Mouse (Mus musculus) heart, adult 2 months (tissue): ENCODE measurements around the gene Glcci1. TPM values are rescaled to one million over a fixed set of nuclear protein-coding genes. Genes with fewer than 3 reads are reported as not detected.

Source experiments
- DNase-seq, 2 experiments: peaks; one replicate each; pipeline ENCODE4 v3.0.0; 2021
- H3K27ac ChIP-seq: fragments of 200-600 bp; 2 replicates; pipeline ENCODE4 v1.8.1; 2022
- H3K27me3 ChIP-seq: fragments of 200-500 bp; 2 replicates; pipeline ENCODE4 v1.6.1; 2012; ENCODE audit warnings: mild to moderate bottlenecking, low read length, inconsistent platforms, mixed read lengths; ENCODE audit not compliant: control insufficient read depth, insufficient read depth
- H3K36me3 ChIP-seq: fragments of 200-500 bp; 2 replicates; pipeline ENCODE4 v1.6.1; 2012; ENCODE audit warnings: low read length, inconsistent platforms; ENCODE audit not compliant: control insufficient read depth, insufficient read depth
- H3K4me1 ChIP-seq: fragments of 200-500 bp; 2 replicates; pipeline ENCODE4 v1.6.1; 2011; ENCODE audit warnings: low read length; ENCODE audit not compliant: control insufficient read depth, insufficient read depth
- H3K4me3 ChIP-seq: fragments of 200-600 bp; 2 replicates; pipeline ENCODE4 v1.8.1; 2022
- H3K79me2 ChIP-seq: fragments of 200-500 bp; replicated peaks from 2 replicates; pipeline ENCODE4 v1.6.1; 2012; ENCODE audit warnings: mild to moderate bottlenecking, inconsistent platforms, low read length, moderate library complexity, mixed read lengths; ENCODE audit not compliant: control insufficient read depth, insufficient read depth
- H3K9ac ChIP-seq: fragments of 200-500 bp; 2 replicates; pipeline ENCODE4 v1.6.1; 2012; ENCODE audit warnings: low read depth, mild to moderate bottlenecking, control low read depth, inconsistent platforms, low read length, mixed read lengths
- CTCF ChIP-seq: fragments of 200-600 bp; IDR thresholded peaks from 2 replicates; pipeline ENCODE4 v1.8.1; 2022; ENCODE audit warnings: antibody characterized with exemption, mild to moderate bottlenecking, moderate library complexity
- EP300 ChIP-seq: fragments of 200-500 bp; IDR thresholded peaks from 2 replicates; pipeline ENCODE4 v1.6.1; 2011; ENCODE audit warnings: low read depth, low read length, control low read depth; ENCODE audit not compliant: insufficient read depth
- POLR2A ChIP-seq: fragments of 200-500 bp; IDR thresholded peaks from 2 replicates; pipeline ENCODE4 v1.6.1; 2011; ENCODE audit warnings: mild to moderate bottlenecking, low read depth, low read length, control low read depth; ENCODE audit not compliant: insufficient read depth
- WGBS: fragments of 180-500 bp; shearing (Covaris S2); methylation state at CpG from one replicate; pipeline ENCODE4 v1.1.7; 2018; 5-methylcytosine and 5-hydroxymethylcytosine counted together
- intact Hi-C: fragments of 180-260 bp; cut with DNase I; formaldehyde crosslinking; loops from one replicate; pipeline ENCODE4 v1.15.1; 2025
- polyA plus RNA-seq: library from polyadenylated mRNA; depleted of rRNA; stranded (reverse); fragments of >200 nt; gene quantifications from 2 replicates; pipeline ENCODE4 v1.2.3, GENCODE M21; 2012
- total RNA-seq, 2 experiments: library from RNA; stranded (reverse); gene quantifications; 2 replicates each; pipeline ENCODE4 v1.2.3; 2021

The Glcci1 gene
- total and polyA plus RNA-seq, 3 experiments = 1.7 to 10.7 (median 9.0) TPM

DNA sequence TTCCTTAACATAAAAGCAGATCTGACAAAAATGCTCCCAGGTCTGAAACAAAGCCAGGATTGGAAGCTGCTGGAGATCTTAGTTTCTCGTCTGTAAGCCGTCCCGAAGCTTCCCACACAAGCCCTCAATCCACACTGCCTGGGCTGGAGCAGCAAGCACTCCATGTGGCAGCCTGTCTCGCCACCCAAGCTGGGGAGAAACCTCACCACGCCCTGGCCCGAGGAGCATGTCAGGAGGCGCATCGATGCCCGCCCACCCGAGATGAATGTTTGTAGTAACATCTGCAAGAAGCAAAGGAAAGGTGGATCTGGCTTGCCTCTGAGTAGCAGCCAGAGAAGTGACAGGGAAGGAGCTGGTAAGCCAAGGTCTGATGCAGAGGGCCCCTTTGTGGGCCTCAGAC lies 135.3 kb downstream of the Glcci1 start:
- intact Hi-C loops = no loop called here
- Histone ChIP-seq H3K79me2 (no peaks in the 10 kb centered on the region), H3K36me3 (no peaks in the 10 kb centered on the region), H3K27ac (no peak overlapping the region), H3K27me3 (no peaks in the 10 kb centered on the region), H3K4me3 (no peak overlapping the region), H3K9ac (no peak overlapping the region), H3K4me1 (no peaks in the 10 kb centered on the region)
- DNase-seq = no peak
- WGBS = 84% methylated on average over 10 of the region's 10 CpGs
- TF ChIP-seq EP300 (no peak), POLR2A (no peak), CTCF (no peak)

DNA sequence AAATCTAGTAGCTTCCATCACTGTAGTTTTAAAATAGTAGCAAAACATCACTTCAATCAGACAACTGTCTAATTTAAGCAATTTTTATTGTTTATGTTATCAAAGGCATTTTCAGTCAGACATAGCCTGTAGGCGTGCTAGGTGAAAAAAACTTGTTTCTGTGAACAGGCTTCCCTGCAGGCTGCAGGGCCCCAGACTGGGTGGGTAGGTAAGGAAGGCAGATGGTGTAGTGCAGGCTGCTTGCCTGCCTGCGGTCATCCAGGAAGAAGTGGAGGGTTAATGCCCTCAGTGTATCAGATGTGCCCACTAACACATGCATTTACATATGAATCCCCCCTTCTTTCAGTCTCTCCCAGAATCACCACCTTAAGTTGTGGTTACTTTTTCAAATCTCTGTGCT lies 136.3 kb downstream of the Glcci1 start:
- WGBS = 85% methylated on average over 2 of the region's 2 CpGs
- intact Hi-C loops = no loop called here
- no peak overlapping the region for H3K9ac ChIP-seq
- no peaks in the 10 kb centered on the region for H3K79me2 ChIP-seq
- H3K27ac ChIP-seq = no peak overlapping the region
- H3K4me3 ChIP-seq = no peak overlapping the region
- no peaks in the 10 kb centered on the region for H3K36me3 ChIP-seq
- no peaks in the 10 kb centered on the region for H3K27me3 ChIP-seq
- TF ChIP-seq POLR2A = no peak
- H3K4me1 ChIP-seq = no peaks in the 10 kb centered on the region
- DNase-seq = no peak
